Mouse (Mus musculus) liver, embryonic 14.5 days (tissue): ENCODE data around the gene Pdcd6ip. TPM values are rescaled to one million over a fixed set of nuclear protein-coding genes. Genes with fewer than 3 reads are reported as not detected.
"Not testable (repeated sequence)": the region's sequence is repeated elsewhere in the genome, so short reads cannot be mapped to it uniquely, and the experiment has no call there.

Experiments
- ATAC-seq: fragments of 200-750 bp; cut with Nextera tagmentation; 2 replicates; pipeline ENCODE4 v1.8.0; 2017; ENCODE audit warnings: moderate number of reproducible peaks, mild to moderate bottlenecking, moderate library complexity; ENCODE audit not compliant: insufficient read depth
- DNase-seq, 3 experiments: peaks; one replicate each; pipeline ENCODE4 v3.0.0-alpha.2; 2012 to 2013; ENCODE audit warnings: low read depth in 3 of 3, low spot score in 3 of 3
- H3K27ac ChIP-seq: fragments of 300-500 bp; sonication (generic); 2 replicates; pipeline ENCODE4 v1.5.1; 2014; ENCODE audit warnings: moderate library complexity, mild to moderate bottlenecking, control low read depth, inconsistent platforms
- H3K27me3 ChIP-seq: fragments of 300-500 bp; sonication (generic); 2 replicates; pipeline ENCODE4 v1.6.1; 2014; ENCODE audit warnings: mild to moderate bottlenecking, low read length, moderate library complexity; ENCODE audit not compliant: control insufficient read depth, insufficient read depth
- H3K36me3 ChIP-seq: fragments of 300-500 bp; sonication (generic); replicated peaks from 2 replicates; pipeline ENCODE4 v1.6.1; 2014; ENCODE audit warnings: low read depth; ENCODE audit not compliant: control insufficient read depth, insufficient read depth
- H3K4me1 ChIP-seq, 2 experiments: fragments of 200-500 bp in 1 of 2; fragments of 300-500 bp in 1 of 2; sonication (generic) in 1 of 2; replicated peaks; 2 replicates each; pipeline ENCODE4 v1.6.1; 2012 to 2014; ENCODE audit warnings: antibody characterized with exemption in 1 of 2, inconsistent platforms in 1 of 2, low read length in 1 of 2; ENCODE audit not compliant: control insufficient read depth in 2 of 2, insufficient read depth in 2 of 2
- H3K4me2 ChIP-seq: fragments of 300-500 bp; sonication (generic); 2 replicates; pipeline ENCODE4 v1.6.1; 2014; ENCODE audit warnings: low read depth, mild to moderate bottlenecking, control low read depth, moderate library complexity
- H3K4me3 ChIP-seq, 2 experiments: fragments of 200-500 bp in 1 of 2; fragments of 300-500 bp in 1 of 2; sonication (generic) in 1 of 2; 2 replicates each; pipeline ENCODE4 v1.5.1; 2012 to 2014; ENCODE audit warnings: low read depth in 2 of 2, low read length in 2 of 2, mild to moderate bottlenecking in 2 of 2, control low read depth in 1 of 2, inconsistent platforms in 1 of 2, moderate library complexity in 1 of 2; ENCODE audit not compliant: insufficient read depth in 1 of 2
- H3K9ac ChIP-seq: fragments of 300-500 bp; sonication (generic); replicated peaks from 2 replicates; pipeline ENCODE4 v1.6.1; 2014; ENCODE audit warnings: mild to moderate bottlenecking, control low read depth, moderate library complexity
- H3K9me3 ChIP-seq: fragments of 300-500 bp; sonication (generic); 2 replicates; pipeline ENCODE4 v1.6.1; 2016; ENCODE audit warnings: low read length, mixed read lengths; ENCODE audit not compliant: control insufficient read depth
- CTCF ChIP-seq: IDR thresholded peaks from 2 replicates; pipeline ENCODE4 v1.5.1; 2016; ENCODE audit warnings: antibody characterized with exemption, low read depth, control low read depth
- EP300 ChIP-seq: IDR thresholded peaks from 2 replicates; pipeline ENCODE4 v1.6.1; 2016; ENCODE audit warnings: antibody characterized with exemption, low read depth
- WGBS: fragments of 180-500 bp; shearing (Covaris S2); extraction: QIAGEN DNeasy Blood & Tissue Kit; methylation state at CpG from one replicate; pipeline ENCODE4 v1.1.7; 2014; ENCODE audit not compliant: insufficient replicate concordance; 5-methylcytosine and 5-hydroxymethylcytosine counted together
- polyA plus RNA-seq, 2 experiments: library from polyadenylated mRNA; depleted of rRNA in 1 of 2; stranded (reverse) in 1 of 2; unstranded in 1 of 2; fragments of >200 nt; fragmentation: Nextera tagmentation in 1 of 2; extraction: Ambion mirVana in 1 of 2; gene quantifications; 2 replicates each; pipeline versions ENCODE4 v1.2.1 to v1.2.3; 2012 to 2014

Gene Pdcd6ip
- polyA plus RNA-seq, 2 experiments: 23.4 to 29.4 TPM

- Histone ChIP-seq H3K9ac (no peak overlapping the region), H3K36me3 (no peaks in the 10 kb centered on the region), H3K27ac (no peak overlapping the region), H3K4me3 (no peak overlapping the region), H3K4me2 (no peak overlapping the region), H3K27me3 (no peaks in the 10 kb centered on the region), H3K4me1 (peaks cover 0 to 3% of the 10 kb centered on the region in 2 experiments; a peak in 1 of 4 replicates), H3K9me3 (no peaks in the 10 kb centered on the region)
- ATAC-seq (no peak), DNase-seq (no peak)
- TF ChIP-seq EP300: no peak
- no peak for TF ChIP-seq CTCF
Observed at GRCm38 (mm10) chr9:113735920-113736319, 27.9 kb upstream of the Pdcd6ip start.

GRCm38 (mm10) chr9:113731540-113731939 lies 23.5 kb upstream of the Pdcd6ip start:
- ATAC-seq: no peak
- Histone ChIP-seq H3K27me3 (no peaks in the 10 kb centered on the region), H3K36me3 (no peaks in the 10 kb centered on the region), H3K27ac (no peak overlapping the region), H3K4me3 (no peak overlapping the region), H3K9me3 (no peaks in the 10 kb centered on the region), H3K9ac (no peak overlapping the region), H3K4me2 (no peak overlapping the region), H3K4me1 (no peaks in the 10 kb centered on the region)
- TF ChIP-seq EP300 (no peak), CTCF (no peak)
- no peak for DNase-seq
- 75% methylated on average over 3 of the region's 3 CpGs for WGBS

GRCm38 (mm10) chr9:113726991-113727680 lies 19.1 kb upstream of the Pdcd6ip start:
- no peak overlapping the region for H3K9ac ChIP-seq
- no peak for TF ChIP-seq EP300
- TF ChIP-seq CTCF: no peak
- no peaks in the 10 kb centered on the region for H3K36me3 ChIP-seq
- no peak overlapping the region for H3K4me2 ChIP-seq
- ATAC-seq: no peak
- no peaks in the 10 kb centered on the region for H3K9me3 ChIP-seq
- H3K27ac ChIP-seq: no peak overlapping the region
- DNase-seq: no peak
- H3K4me3 ChIP-seq: no peak overlapping the region
- no peaks in the 10 kb centered on the region for H3K4me1 ChIP-seq
- no peaks in the 10 kb centered on the region for H3K27me3 ChIP-seq
- 63% methylated on average over 18 of the region's 18 CpGs for WGBS

- TF ChIP-seq EP300 (no peak), CTCF (no peak)
- DNase-seq: no peak
- 55% methylated on average over 3 of the region's 3 CpGs for WGBS
Observed at GRCm38 (mm10) chr9:113726131-113726530, 18.1 kb upstream of the Pdcd6ip start.

GRCm38 (mm10) chr9:113725609-113726008 lies 17.6 kb upstream of the Pdcd6ip start:
- H3K4me1 ChIP-seq, H3K27me3 ChIP-seq, H3K9ac ChIP-seq, H3K4me2 ChIP-seq, H3K4me3 ChIP-seq, H3K9me3 ChIP-seq, DNase-seq, ATAC-seq, H3K27ac ChIP-seq, H3K36me3 ChIP-seq: not testable (repeated sequence)
- WGBS: 47% methylated on average over 5 of the region's 5 CpGs

More at GRCm38 (mm10) chr9:113726131-113726530, 18.1 kb upstream of the Pdcd6ip start:
- no peak for ATAC-seq
- Histone ChIP-seq H3K4me1 (no peaks in the 10 kb centered on the region), H3K27ac (no peak overlapping the region), H3K4me3 (no peak overlapping the region), H3K36me3 (no peaks in the 10 kb centered on the region), H3K27me3 (no peaks in the 10 kb centered on the region), H3K9me3 (no peaks in the 10 kb centered on the region), H3K9ac (no peak overlapping the region), H3K4me2 (no peak overlapping the region)
